In genomic region chr19:4099837-4100717, GRCm38 (mm10) we compare ENCODE assay signal across 8 mouse cellular contexts. TPM values are rescaled to one million over a fixed set of nuclear protein-coding genes. Genes with fewer than 3 reads are reported as not detected.
A peak's percentile ranks its signal among the peaks of the same experiment; 100 is the strongest.
DNase-seq lines count a peak whose midpoint lies in the region; ATAC-seq lines count a peak whose summit lies in the region.

Gene Pitpnm1 (plus strand): TSS chr19:4099998.

- H3K4me1 ChIP-seq in forebrain, embryonic 14.5 days (ENCODE audit: control insufficient read depth, insufficient read depth, low read length) = peaks cover 27% of the 10 kb centered on the region

- no peaks in the 10 kb centered on the region for H3K9me3 ChIP-seq in forebrain, embryonic 14.5 days (replicated peaks; ENCODE audit: control insufficient read depth, low read length)

- H3K4me3 ChIP-seq in forebrain, embryonic 14.5 days (ENCODE audit: low read depth, low read length) = peak within 1 kb of the TSS; percentile 46

- H3K4me2 ChIP-seq in forebrain, embryonic 14.5 days (ENCODE audit: low read length) = peak within 1 kb of the TSS; percentile 90

- 0 out of 2 replicates have a peak, but pooled peaks cover 7% of the 10 kb centered on the region for H3K36me3 ChIP-seq in forebrain, embryonic 14.5 days (ENCODE audit: control insufficient read depth, insufficient read depth, low read length)

- no peak for ATAC-seq in forebrain, embryonic 14.5 days
- ATAC-seq in hematopoietic stem cell, adult 5-6 weeks (replicated peaks in 1 of 2; ENCODE audit: insufficient read depth in 1 of 2, low FRiP score in 2 of 2, low TSS enrichment in 1 of 2, low read depth in 1 of 2, poor library complexity in 2 of 2, severe bottlenecking in 2 of 2) = no peak

- H3K27ac ChIP-seq in forebrain, embryonic 14.5 days (ENCODE audit: low read depth, low read length) = no peak within 1 kb of the TSS; the same call in 1 of the 2 replicates

- DNase-seq in CD8-positive naive resting alpha-beta T cell, adult 2 months (ENCODE audit: low read depth in 2 of 2, low spot score in 2 of 2) = peak; percentile 28 to 31
- DNase-seq in brain, adult 2 months (ENCODE audit: low read depth, low spot score) = peak; percentile 61
- peak; percentile 24 for DNase-seq in forebrain, embryonic 14.5 days (ENCODE audit: low spot score)
- no peak for DNase-seq in layer of hippocampus, postnatal 14 days (ENCODE audit: low spot score in 2 of 2)
- peak; percentile 85 for DNase-seq in lung, postnatal 14 days
- peak; percentile 76 for DNase-seq in retina, embryonic 14.5 days (ENCODE audit: low spot score)
- DNase-seq in urinary bladder, postnatal 14 days (ENCODE audit: low spot score) = peak; percentile 85

- WGBS in forebrain, embryonic 14.5 days = 1% methylated on average over 53 of the region's 53 CpGs

- peaks cover 6% of the 10 kb centered on the region; the same call in 1 of the 2 replicates for H3K27me3 ChIP-seq in forebrain, embryonic 14.5 days (replicated peaks; ENCODE audit: control insufficient read depth, insufficient read depth, low read length)

- H3K9ac ChIP-seq in forebrain, embryonic 14.5 days (ENCODE audit: low read length) = peak within 1 kb of the TSS; percentile 72

RNA-seq across cellular contexts. Expression of gene Pitpnm1, which starts in this region (rescaled TPM):
- polyA plus RNA-seq in forebrain, embryonic 14.5 days (2014; fragmentation: Nextera tagmentation; extraction: Ambion mirVana) = 29.1 and 40.8 TPM in 2 replicates
- total RNA-seq in hematopoietic stem cell, adult 5-6 weeks (2017) = 20.0 and 22.4 TPM in 2 replicates
- 100 to 1,000 TPM; 192 to 214 TPM for total RNA-seq in layer of hippocampus, postnatal 14 days (2021)

Comparison
In these comparisons a context has a peak if more than half of its experiments do, and no peak if none do; other contexts are left out.
1. DNase-seq: peak in CD8-positive naive resting alpha-beta T cell, adult 2 months (2 of 2), brain, adult 2 months (single experiment), forebrain, embryonic 14.5 days (single experiment), lung, postnatal 14 days (single experiment), retina, embryonic 14.5 days (single experiment) and urinary bladder, postnatal 14 days (single experiment); none in layer of hippocampus, postnatal 14 days (0 of 2).